Mouse (Mus musculus) heart, embryonic 16.5 days (tissue): Measurements from ENCODE around the gene Gnai3. TPM values are rescaled to one million over a fixed set of nuclear protein-coding genes. Genes with fewer than 3 reads are reported as not detected.

Experiments
- ATAC-seq: fragments of 200-750 bp; cut with Nextera tagmentation; replicated peaks from 2 replicates; pipeline ENCODE4 v1.8.0; 2017; ENCODE audit warnings: moderate number of reproducible peaks; ENCODE audit not compliant: insufficient read depth, low FRiP score; ENCODE audit errors: extremely low read depth
- H3K27ac ChIP-seq: fragments of 300-500 bp; sonication (generic); 2 replicates; pipeline ENCODE4 v1.5.1; 2014; ENCODE audit warnings: mild to moderate bottlenecking, low read length, control low read depth, moderate library complexity
- H3K27me3 ChIP-seq: fragments of 300-500 bp; sonication (generic); 2 replicates; pipeline ENCODE4 v1.6.1; 2014; ENCODE audit warnings: low read length, mixed read lengths; ENCODE audit not compliant: control insufficient read depth, insufficient read depth
- H3K36me3 ChIP-seq: fragments of 300-500 bp; sonication (generic); 2 replicates; pipeline ENCODE4 v1.6.1; 2014; ENCODE audit not compliant: control insufficient read depth, insufficient read depth
- H3K4me1 ChIP-seq: fragments of 300-500 bp; sonication (generic); 2 replicates; pipeline ENCODE4 v1.6.1; 2014; ENCODE audit warnings: low read length, mixed read lengths; ENCODE audit not compliant: control insufficient read depth, insufficient read depth
- H3K4me2 ChIP-seq: fragments of 300-500 bp; sonication (generic); 2 replicates; pipeline ENCODE4 v1.6.1; 2014; ENCODE audit warnings: low read depth, mild to moderate bottlenecking, control low read depth, low read length
- H3K4me3 ChIP-seq: fragments of 300-500 bp; sonication (generic); 2 replicates; pipeline ENCODE4 v1.5.1; 2014; ENCODE audit warnings: mild to moderate bottlenecking, control low read depth, low read length
- H3K9ac ChIP-seq: fragments of 300-500 bp; sonication (generic); 2 replicates; pipeline ENCODE4 v1.6.1; 2014; ENCODE audit warnings: low read length, control low read depth
- H3K9me3 ChIP-seq: fragments of 300-500 bp; sonication (generic); replicated peaks from 2 replicates; pipeline ENCODE4 v1.6.1; 2016; ENCODE audit warnings: low read length; ENCODE audit not compliant: control insufficient read depth
- WGBS: fragments of 180-500 bp; shearing (Covaris S2); extraction: QIAGEN DNeasy Blood & Tissue Kit; methylation state at CpG from one replicate; pipeline ENCODE4 v1.1.7; 2014; 5-methylcytosine and 5-hydroxymethylcytosine counted together
- polyA plus RNA-seq: library from polyadenylated mRNA; unstranded; fragments of >200 nt; fragmentation: Nextera tagmentation; extraction: Ambion mirVana; gene quantifications from 2 replicates; pipeline ENCODE4 v1.2.1, GENCODE M21; 2015

Gene Gnai3
- polyA plus RNA-seq, 1 experiment from 2014 or later: 85.5 TPM

DNA sequence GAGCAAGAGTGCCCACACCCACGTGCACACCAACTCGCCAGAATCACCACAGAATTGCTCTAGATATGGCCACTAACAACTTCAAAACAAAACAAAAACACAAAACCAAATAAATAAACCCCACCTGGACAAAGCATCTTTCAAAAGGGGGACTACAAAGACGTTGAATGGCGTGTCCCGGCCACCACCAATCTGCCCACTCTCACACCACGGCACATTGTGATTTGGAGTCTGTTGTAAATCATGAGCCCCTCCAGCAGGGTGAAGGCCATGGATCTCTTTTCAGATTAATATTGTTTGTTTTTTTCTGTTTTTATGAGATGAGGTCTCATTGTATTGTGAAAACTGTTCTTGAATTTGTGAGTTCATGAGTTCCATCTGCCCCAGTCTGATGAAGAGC is 43.9 kb downstream of the Gnai3 start:
- Histone ChIP-seq H3K9ac (no peak overlapping the region), H3K36me3 (peaks cover 4% of the 10 kb centered on the region; the same call in 1 of the 2 replicates), H3K27me3 (no peaks in the 10 kb centered on the region), H3K4me1 (peaks cover 5% of the 10 kb centered on the region; the same call in 1 of the 2 replicates), H3K9me3 (no peaks in the 10 kb centered on the region), H3K27ac (no peak overlapping the region), H3K4me3 (no peak overlapping the region), H3K4me2 (no peak overlapping the region)
- WGBS: 89% methylated on average over 6 of the region's 6 CpGs
- no peak for ATAC-seq

DNA sequence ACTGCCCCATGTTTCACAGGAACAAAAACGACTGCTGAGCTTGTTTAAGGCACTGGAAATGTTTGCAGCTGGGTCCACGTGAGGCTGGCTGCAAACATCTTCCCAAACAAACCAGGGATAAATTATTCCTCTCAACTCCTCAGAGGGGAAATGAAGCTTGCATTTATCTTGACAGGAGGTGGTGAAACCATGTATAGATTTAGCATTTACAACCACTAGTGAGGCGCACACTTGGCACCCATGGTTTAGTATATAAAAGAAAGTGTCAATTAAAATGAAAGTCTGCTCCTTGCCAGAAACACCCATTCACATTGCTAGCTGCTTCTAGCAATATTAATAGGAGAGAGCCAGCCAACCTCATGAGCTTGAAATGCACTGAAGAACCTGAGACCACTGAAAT is 44.4 kb downstream of the Gnai3 start:
- no peak for ATAC-seq
- H3K36me3 ChIP-seq: peaks cover 4% of the 10 kb centered on the region; the same call in 1 of the 2 replicates
- H3K9me3 ChIP-seq: no peaks in the 10 kb centered on the region
- H3K27me3 ChIP-seq: no peaks in the 10 kb centered on the region
- peaks cover 5% of the 10 kb centered on the region; the same call in 1 of the 2 replicates for H3K4me1 ChIP-seq
- H3K4me3 ChIP-seq: no peak overlapping the region
- H3K27ac ChIP-seq: no peak overlapping the region
- no peak overlapping the region for H3K4me2 ChIP-seq
- no peak overlapping the region for H3K9ac ChIP-seq
- 40% methylated on average over 3 of the region's 3 CpGs for WGBS

DNA sequence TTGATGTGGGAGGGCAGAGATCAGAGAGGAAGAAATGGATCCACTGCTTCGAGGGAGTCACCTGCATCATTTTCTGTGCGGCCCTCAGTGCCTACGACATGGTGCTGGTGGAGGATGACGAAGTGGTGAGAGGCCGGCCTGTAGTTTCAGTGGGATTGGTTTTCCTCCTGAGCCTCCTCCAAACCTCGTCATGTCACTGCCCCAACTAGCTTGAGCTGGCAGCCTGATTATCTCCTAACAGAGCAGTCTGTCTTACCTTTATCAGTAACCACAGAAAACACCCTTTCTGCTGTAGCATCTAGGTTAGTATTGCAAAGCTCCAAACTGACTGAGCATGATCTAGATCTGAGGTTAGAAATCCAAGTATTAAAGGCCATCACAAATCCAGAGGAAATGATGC is 47.6 kb downstream of the Gnai3 start:
- Histone ChIP-seq H3K4me2 (no peak overlapping the region), H3K27ac (no peak overlapping the region)

DNA sequence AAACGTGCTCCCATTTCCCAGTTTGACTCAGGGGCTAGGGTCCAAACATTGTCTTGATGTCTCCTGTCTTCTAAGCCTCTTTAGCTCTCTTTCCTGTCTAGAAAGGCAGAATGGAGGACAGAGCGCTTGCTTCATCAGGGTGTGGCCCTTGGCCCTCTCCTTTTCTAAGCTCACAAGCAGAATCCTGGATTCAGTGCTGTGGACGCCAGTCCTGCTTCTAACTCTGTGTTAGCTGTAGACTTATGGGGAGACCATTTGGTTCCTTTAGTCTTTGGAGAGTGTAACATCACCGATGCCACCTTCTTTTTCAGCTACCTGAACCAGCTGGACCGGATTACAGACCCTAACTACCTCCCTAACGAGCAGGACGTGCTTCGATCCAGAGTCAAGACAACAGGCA is 48.3 kb downstream of the Gnai3 start:
- 85% methylated on average over 8 of the region's 8 CpGs for WGBS
- no peak overlapping the region for H3K9ac ChIP-seq
- H3K27ac ChIP-seq: no peak overlapping the region
- no peaks in the 10 kb centered on the region for H3K4me1 ChIP-seq
- no peaks in the 10 kb centered on the region for H3K36me3 ChIP-seq
- H3K9me3 ChIP-seq: no peaks in the 10 kb centered on the region
- H3K4me2 ChIP-seq: no peak overlapping the region
- ATAC-seq: no peak
- H3K27me3 ChIP-seq: no peaks in the 10 kb centered on the region
- H3K4me3 ChIP-seq: no peak overlapping the region

More for the DNA sequence above, 47.6 kb downstream of the Gnai3 start:
- Histone ChIP-seq H3K9me3 (no peaks in the 10 kb centered on the region), H3K27me3 (no peaks in the 10 kb centered on the region), H3K4me1 (no peaks in the 10 kb centered on the region), H3K36me3 (no peaks in the 10 kb centered on the region), H3K4me3 (no peak overlapping the region), H3K9ac (no peak overlapping the region)
- WGBS: 58% methylated on average over 6 of the region's 6 CpGs
- ATAC-seq: no peak

DNA sequence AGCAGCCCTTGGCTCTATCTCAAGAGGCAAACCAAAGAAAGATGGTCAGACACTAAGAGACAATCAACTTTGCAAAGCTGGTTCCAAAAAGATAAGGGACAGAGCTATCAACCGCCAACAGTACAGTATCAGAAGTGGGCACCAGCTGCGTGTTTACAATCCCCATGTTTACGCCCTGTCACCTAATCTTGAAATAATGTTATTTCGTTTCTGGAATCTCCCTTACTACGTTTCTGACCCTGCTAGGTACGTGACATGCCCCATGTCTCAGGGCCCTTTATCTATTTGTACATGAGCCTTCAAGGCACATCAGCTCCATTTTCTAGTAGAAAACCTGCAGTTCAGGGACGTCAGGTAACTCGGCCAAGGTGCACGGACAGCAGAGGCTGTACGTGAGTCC is 49.2 kb downstream of the Gnai3 start:
- Histone ChIP-seq H3K4me2 (no peak overlapping the region), H3K4me1 (no peaks in the 10 kb centered on the region), H3K4me3 (no peak overlapping the region), H3K9me3 (no peaks in the 10 kb centered on the region), H3K36me3 (no peaks in the 10 kb centered on the region), H3K27me3 (no peaks in the 10 kb centered on the region), H3K9ac (no peak overlapping the region), H3K27ac (no peak overlapping the region)
- ATAC-seq: no peak
- 61% methylated on average over 10 of the region's 10 CpGs for WGBS

DNA sequence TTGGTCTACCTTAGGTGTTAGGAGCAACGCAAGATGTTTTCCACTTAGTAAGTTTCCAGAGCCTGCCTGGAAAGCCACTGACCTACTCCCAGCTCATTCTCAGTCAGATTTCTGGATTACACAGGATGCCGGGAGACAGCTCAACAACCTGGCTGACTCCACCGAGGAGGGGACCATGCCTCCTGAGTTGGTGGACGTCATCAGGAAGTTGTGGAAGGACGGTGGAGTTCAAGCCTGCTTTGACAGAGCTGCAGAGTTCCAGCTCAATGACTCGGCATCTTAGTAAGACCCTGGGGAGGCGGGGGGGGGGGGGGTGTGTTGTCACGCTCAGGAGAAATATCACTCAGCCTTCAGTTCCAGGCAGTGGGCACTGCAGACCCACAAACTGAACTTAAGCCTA is 49.7 kb downstream of the Gnai3 start:
- Histone ChIP-seq H3K36me3 (no peaks in the 10 kb centered on the region), H3K27me3 (no peaks in the 10 kb centered on the region), H3K4me2 (no peak overlapping the region), H3K9ac (no peak overlapping the region), H3K9me3 (no peaks in the 10 kb centered on the region), H3K27ac (no peak overlapping the region), H3K4me3 (no peak overlapping the region), H3K4me1 (no peaks in the 10 kb centered on the region)
- ATAC-seq: no peak
- 37% methylated on average over 8 of the region's 8 CpGs for WGBS

DNA sequence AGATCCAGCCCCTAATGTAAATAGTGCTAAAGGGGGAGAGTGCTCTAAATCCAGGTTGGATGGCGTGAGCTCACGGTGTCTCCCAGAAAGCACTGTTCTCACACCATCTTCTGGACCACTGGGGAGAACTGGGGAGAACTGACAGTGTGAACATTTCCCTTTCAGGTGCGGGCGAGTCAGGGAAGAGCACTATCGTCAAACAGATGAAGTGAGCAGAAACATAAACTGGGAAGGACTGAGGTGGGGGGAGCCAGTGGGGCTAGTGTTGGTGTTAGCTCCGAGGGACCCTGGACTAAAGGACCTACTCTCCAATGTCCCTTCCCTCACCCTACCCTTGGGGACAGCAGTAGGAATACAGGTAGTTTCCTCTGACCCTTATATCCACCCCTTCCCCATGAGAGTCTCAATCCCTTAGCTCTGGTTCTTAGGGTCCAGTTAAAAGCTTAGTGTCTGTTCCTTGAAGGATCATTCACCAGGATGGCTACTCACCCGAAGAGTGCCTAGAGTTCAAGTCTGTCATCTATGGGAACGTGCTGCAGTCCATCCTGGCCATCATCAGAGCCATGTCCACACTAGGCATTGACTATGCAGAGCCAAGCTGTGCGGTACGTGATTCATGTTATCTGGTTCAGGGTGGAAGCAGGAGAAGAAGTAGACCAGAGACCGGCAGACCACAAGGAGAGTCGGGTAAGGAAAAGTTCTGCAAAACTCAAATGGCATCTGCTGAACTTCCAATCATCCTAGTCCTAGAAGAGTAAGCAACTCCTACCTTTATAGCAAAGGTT is 50.8 kb downstream of the Gnai3 start:
- Histone ChIP-seq H3K36me3 (no peaks in the 10 kb centered on the region), H3K9ac (no peak overlapping the region), H3K4me3 (no peak overlapping the region), H3K9me3 (no peaks in the 10 kb centered on the region), H3K4me2 (no peak overlapping the region), H3K27me3 (no peaks in the 10 kb centered on the region), H3K27ac (no peak overlapping the region), H3K4me1 (peaks cover 2% of the 10 kb centered on the region; the same call in 1 of the 2 replicates)
- 92% methylated on average over 12 of the region's 12 CpGs for WGBS
- no peak for ATAC-seq

DNA sequence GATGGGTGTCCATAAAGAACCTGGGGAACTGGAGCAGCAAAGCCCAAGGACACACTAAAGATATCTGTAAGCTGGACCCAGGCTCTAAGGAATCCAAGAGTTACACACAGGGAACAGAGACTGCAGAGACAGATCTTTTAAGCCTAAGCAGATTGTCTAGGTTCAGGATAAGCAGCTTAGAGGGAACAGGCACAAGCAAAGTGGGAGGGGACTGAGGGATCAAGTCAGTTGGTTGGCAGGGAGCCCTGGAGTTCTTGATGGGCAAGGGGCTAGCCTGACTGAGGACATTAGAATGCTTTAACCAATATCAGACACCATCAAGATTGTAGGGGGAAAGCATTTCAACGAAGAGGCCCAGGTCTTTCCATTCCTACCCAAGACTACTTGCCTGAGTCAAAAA is 51.8 kb downstream of the Gnai3 start:
- Histone ChIP-seq H3K4me3 (no peak overlapping the region), H3K36me3 (no peaks in the 10 kb centered on the region), H3K27me3 (no peaks in the 10 kb centered on the region), H3K9me3 (no peaks in the 10 kb centered on the region), H3K27ac (no peak overlapping the region), H3K9ac (no peak overlapping the region), H3K4me2 (no peak overlapping the region), H3K4me1 (peaks cover 5% of the 10 kb centered on the region; the same call in 1 of the 2 replicates)
- WGBS: 41% methylated on average over 1 of the region's 1 CpGs
- ATAC-seq: no peak

DNA sequence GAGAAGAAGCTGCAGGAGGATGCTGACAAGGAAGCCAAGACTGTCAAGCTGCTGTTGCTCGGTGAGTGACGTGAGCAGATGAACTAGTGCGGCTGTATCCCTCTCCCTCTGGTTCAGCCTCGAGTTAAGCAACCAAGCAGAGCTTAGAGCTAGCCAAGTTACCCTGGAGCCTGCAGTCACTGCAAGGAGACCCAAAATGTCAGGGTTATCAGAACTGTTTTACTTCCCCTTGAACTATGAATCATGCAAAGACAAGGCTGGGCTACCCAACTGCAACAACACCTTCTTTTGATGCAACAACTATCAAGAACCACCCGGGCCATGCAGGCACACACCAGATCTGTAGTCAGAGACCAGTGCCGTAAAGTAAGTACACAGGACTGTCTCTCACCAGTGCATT is 52.6 kb downstream of the Gnai3 start:
- H3K9me3 ChIP-seq: no peaks in the 10 kb centered on the region
- no peaks in the 10 kb centered on the region for H3K27me3 ChIP-seq
- no peaks in the 10 kb centered on the region for H3K36me3 ChIP-seq
- no peak overlapping the region for H3K4me2 ChIP-seq
- H3K4me3 ChIP-seq: no peak overlapping the region
- WGBS: 59% methylated on average over 6 of the region's 6 CpGs
- H3K4me1 ChIP-seq: peaks cover 9% of the 10 kb centered on the region; the same call in 1 of the 2 replicates
- no peak overlapping the region for H3K27ac ChIP-seq
- no peak for ATAC-seq
- H3K9ac ChIP-seq: no peak overlapping the region
